Mouse (Mus musculus) hindbrain, embryonic 12.5 days (tissue): ENCODE measurements around the gene Rbks. TPM values are rescaled to one million over a fixed set of nuclear protein-coding genes. Genes with fewer than 3 reads are reported as not detected.
A peak's percentile ranks its signal among the peaks of the same experiment; 100 is the strongest.

ENCODE experiments used
- ATAC-seq: fragments of 200-750 bp; cut with Nextera tagmentation; 2 replicates; pipeline ENCODE4 v1.8.0; 2017; ENCODE audit warnings: moderate TSS enrichment; ENCODE audit not compliant: low FRiP score
- H3K27ac ChIP-seq: fragments of 300-500 bp; sonication (generic); 2 replicates; pipeline ENCODE4 v1.5.1; 2016; ENCODE audit warnings: mild to moderate bottlenecking
- H3K27me3 ChIP-seq: fragments of 300-500 bp; sonication (generic); 2 replicates; pipeline ENCODE4 v1.6.1; 2016; ENCODE audit warnings: mild to moderate bottlenecking
- H3K36me3 ChIP-seq: fragments of 300-500 bp; sonication (generic); 2 replicates; pipeline ENCODE4 v1.6.1; 2016; ENCODE audit warnings: mild to moderate bottlenecking
- H3K4me1 ChIP-seq: fragments of 300-500 bp; sonication (generic); 2 replicates; pipeline ENCODE4 v1.6.1; 2016
- H3K4me2 ChIP-seq: fragments of 300-500 bp; sonication (generic); replicated peaks from 2 replicates; pipeline ENCODE4 v1.6.1; 2016; ENCODE audit warnings: mild to moderate bottlenecking
- H3K4me3 ChIP-seq: fragments of 300-500 bp; sonication (generic); 2 replicates; pipeline ENCODE4 v1.5.1; 2016; ENCODE audit warnings: mild to moderate bottlenecking
- H3K9ac ChIP-seq: fragments of 300-500 bp; sonication (generic); 2 replicates; pipeline ENCODE4 v1.6.1; 2016; ENCODE audit warnings: mild to moderate bottlenecking, moderate library complexity
- H3K9me3 ChIP-seq: fragments of 300-500 bp; sonication (generic); replicated peaks from 2 replicates; pipeline ENCODE4 v1.6.1; 2016; ENCODE audit warnings: mild to moderate bottlenecking
- WGBS: fragments of 180-500 bp; shearing (Covaris S2); methylation state at CpG from one replicate; pipeline ENCODE4 v1.1.7; 2016; 5-methylcytosine and 5-hydroxymethylcytosine counted together
- polyA plus RNA-seq: library from polyadenylated mRNA; unstranded; fragments of >200 nt; fragmentation: Nextera tagmentation; extraction: Ambion mirVana; gene quantifications from 2 replicates; pipeline ENCODE4 v1.2.1, GENCODE M21; 2016

Gene Rbks
- polyA plus RNA-seq: 1.8 TPM in 2 replicates

DNA sequence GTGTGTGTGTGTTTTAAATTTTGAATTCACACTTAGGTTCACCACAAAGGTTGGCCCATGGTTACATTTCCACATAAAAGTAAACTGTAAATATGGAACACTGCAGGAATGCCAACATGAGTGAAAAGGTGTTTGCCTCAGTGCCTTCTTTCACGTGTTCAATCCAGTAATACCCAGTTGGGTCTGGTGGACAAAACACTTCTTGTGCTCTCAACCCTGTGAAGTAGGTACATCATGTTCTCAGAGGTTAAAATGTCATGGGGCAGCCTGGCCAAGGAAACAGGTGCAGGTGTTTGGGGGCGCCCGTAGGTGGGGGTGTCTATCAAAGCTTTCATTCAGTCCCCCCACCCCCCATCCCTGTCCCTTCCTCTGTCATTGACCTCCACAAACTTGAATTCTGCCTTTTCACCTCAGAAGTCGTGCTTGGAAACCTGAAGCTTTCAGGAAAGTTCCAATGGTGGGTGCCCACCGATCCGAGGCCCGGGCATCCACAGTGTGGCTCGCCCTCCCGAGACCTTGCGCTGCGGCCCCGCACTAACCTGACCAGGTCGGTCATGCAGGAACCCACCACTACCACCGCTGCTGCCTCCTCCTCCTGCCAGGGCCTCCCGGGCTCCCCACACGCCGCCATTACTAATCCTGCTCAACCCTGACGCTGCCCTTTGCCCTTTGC lies at the start of gene Rbks:
Gene Rbks (minus strand): TSS at position 657 of the 673 bp plus-strand sequence.
- H3K9ac ChIP-seq: peak within 1 kb of the TSS; percentile 81
- peak within 1 kb of the TSS; percentile 87 for H3K27ac ChIP-seq
- H3K9me3 ChIP-seq: no peaks in the 10 kb centered on the region
- H3K36me3 ChIP-seq: no peaks in the 10 kb centered on the region
- H3K4me2 ChIP-seq: peak within 1 kb of the TSS; percentile 82
- no peaks in the 10 kb centered on the region for H3K27me3 ChIP-seq
- peak; percentile 71 for ATAC-seq
- peak within 1 kb of the TSS; percentile 80 for H3K4me3 ChIP-seq
- 6% methylated on average over 18 of the region's 18 CpGs for WGBS
- peaks cover 5% of the 10 kb centered on the region; the same call in 1 of the 2 replicates for H3K4me1 ChIP-seq

DNA sequence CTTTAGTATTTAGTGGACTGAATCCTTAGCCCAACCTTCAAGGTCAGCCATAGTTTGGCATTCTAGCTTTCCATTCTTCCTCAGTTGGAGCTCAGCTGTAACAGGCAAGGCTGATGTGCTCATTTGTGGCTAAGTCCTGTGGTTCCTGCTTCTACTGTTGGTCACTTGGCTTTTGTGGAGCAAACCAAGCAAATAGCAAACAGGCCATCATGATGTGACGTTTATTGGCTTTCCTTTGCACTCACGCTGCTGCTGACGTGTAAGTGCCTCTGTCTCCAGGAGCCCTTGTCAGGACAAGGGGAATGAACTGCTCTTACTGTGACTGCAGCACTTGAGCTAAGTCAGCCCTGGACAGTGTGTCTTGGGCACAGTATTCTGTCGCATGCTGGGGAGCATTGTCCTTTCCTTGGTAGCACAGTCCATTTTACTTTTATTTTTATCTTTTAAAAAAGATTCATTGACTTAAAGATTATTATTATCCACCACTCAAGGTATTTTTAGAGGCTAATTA lies 45.1 kb upstream of the Rbks start:
- H3K27ac ChIP-seq: no peak overlapping the region
- no peaks in the 10 kb centered on the region for H3K9me3 ChIP-seq
- ATAC-seq: no peak
- H3K9ac ChIP-seq: no peak overlapping the region
- 79% methylated on average over 4 of the region's 4 CpGs for WGBS
- no peak overlapping the region for H3K4me2 ChIP-seq
- H3K36me3 ChIP-seq: no peaks in the 10 kb centered on the region
- H3K27me3 ChIP-seq: no peaks in the 10 kb centered on the region
- H3K4me1 ChIP-seq: no peaks in the 10 kb centered on the region
- no peak overlapping the region for H3K4me3 ChIP-seq

DNA sequence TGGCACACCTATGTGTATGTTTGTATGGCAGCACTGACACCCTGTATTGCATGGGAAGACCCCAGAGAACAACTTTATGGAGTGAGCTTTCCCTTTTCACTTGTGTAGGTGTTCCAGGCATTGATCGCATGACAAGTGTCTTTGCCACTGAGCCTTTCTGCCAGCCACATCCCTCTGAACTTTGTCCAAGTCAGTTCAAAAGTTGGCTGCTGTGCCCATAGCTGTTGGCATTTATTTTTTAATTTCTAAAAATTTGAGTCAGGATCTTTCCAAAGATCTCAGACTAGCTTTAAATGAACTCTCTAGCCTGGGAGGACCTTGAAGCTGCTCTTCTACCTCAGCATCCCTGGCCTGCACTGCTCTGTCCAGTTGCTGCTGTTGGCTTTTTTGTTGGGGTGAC lies 44.5 kb upstream of the Rbks start:
- Histone ChIP-seq H3K36me3 (no peaks in the 10 kb centered on the region), H3K27me3 (no peaks in the 10 kb centered on the region), H3K4me2 (no peak overlapping the region), H3K9me3 (no peaks in the 10 kb centered on the region), H3K27ac (no peak overlapping the region), H3K4me1 (no peaks in the 10 kb centered on the region), H3K9ac (no peak overlapping the region), H3K4me3 (no peak overlapping the region)
- WGBS: 97% methylated on average over 1 of the region's 1 CpGs
- no peak for ATAC-seq

DNA sequence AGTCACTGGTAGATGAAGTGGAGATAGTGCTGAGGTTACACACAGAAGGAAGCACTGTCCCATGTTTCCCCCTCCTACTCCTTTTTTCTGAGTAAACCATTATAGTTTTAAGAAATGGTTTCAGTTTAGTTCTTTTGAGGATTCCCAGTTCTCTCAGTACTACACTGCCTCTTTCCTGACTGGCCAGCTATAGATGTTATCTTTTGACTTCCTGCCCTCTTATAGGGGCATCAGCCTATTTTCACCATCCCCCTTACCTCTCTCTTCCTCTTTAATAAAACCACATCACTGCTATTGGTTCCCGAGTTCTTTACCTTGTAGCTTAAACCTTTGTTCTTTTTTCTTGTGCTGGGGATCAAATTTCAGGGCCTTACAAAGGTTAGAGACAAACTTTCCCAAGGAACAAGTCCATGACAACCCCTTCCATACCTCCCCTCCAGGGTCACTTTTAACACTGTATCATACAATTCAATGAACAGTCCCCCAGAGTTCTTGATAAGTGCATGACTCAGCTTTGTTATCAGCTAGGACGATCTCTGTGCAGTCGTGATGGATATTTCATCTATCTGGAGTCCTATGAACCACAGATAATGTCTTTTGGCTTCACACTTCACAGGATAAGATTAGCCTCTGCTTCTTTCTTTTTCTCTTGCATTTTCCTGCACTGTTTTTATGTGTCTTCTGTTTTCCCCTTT lies 35.4 kb upstream of the Rbks start:
- Histone ChIP-seq H3K4me1 (no peaks in the 10 kb centered on the region), H3K9me3 (no peaks in the 10 kb centered on the region), H3K27me3 (no peaks in the 10 kb centered on the region), H3K9ac (no peak overlapping the region), H3K4me3 (no peak overlapping the region), H3K27ac (no peak overlapping the region), H3K4me2 (no peak overlapping the region), H3K36me3 (no peaks in the 10 kb centered on the region)
- WGBS: 50% methylated on average over 3 of the region's 3 CpGs
- no peak for ATAC-seq

DNA sequence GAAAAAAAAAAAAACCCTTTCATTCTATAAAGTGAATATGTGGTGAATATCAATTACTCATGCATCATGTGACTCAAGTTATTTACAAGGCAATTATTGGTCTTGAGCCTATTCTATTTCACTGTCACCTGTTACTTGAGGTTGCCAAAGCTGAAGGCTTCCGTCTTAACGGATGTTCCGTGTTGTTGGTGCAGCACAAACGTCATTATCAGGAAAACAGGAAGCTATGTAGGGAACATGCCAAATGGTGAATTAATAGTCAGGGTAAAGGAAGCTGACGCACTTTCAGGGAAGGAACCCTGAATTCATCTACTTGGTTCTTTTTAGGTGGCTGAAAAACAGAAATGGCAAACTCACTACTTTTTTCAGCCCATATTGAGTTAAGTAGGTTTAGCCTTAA lies 30.0 kb upstream of the Rbks start:
- no peak overlapping the region for H3K4me3 ChIP-seq
- no peak overlapping the region for H3K4me2 ChIP-seq
- no peak overlapping the region for H3K27ac ChIP-seq
- H3K9me3 ChIP-seq: no peaks in the 10 kb centered on the region
- H3K4me1 ChIP-seq: no peaks in the 10 kb centered on the region
- H3K9ac ChIP-seq: no peak overlapping the region
- no peaks in the 10 kb centered on the region for H3K27me3 ChIP-seq
- H3K36me3 ChIP-seq: no peaks in the 10 kb centered on the region
- no peak for ATAC-seq
- 89% methylated on average over 5 of the region's 5 CpGs for WGBS

DNA sequence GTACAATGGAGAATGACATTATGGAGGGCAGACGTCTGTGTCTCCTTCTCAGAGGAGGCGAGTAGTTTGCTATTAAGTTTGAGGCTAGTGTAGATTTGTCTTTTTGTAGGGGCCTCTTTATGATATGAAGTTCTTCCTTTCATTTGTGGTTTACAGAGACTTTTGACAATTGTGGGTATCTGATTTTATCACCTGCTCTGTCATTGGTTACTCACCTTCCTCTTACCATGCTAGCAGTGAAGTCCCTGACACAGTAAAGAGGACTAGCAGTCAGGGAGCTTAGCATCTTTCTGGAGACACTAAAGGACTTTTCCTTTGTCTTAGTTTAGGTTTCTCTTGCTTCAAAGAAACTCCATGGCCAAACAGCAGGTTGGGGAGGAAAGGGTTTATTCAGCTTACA lies 28.5 kb upstream of the Rbks start:
- no peaks in the 10 kb centered on the region for H3K27me3 ChIP-seq
- no peak for ATAC-seq
- H3K36me3 ChIP-seq: no peaks in the 10 kb centered on the region
- H3K27ac ChIP-seq: no peak overlapping the region
- H3K4me3 ChIP-seq: no peak overlapping the region
- H3K9ac ChIP-seq: no peak overlapping the region
- no peaks in the 10 kb centered on the region for H3K4me1 ChIP-seq
- no peak overlapping the region for H3K4me2 ChIP-seq
- no peaks in the 10 kb centered on the region for H3K9me3 ChIP-seq
- WGBS: 82% methylated on average over 2 of the region's 2 CpGs

DNA sequence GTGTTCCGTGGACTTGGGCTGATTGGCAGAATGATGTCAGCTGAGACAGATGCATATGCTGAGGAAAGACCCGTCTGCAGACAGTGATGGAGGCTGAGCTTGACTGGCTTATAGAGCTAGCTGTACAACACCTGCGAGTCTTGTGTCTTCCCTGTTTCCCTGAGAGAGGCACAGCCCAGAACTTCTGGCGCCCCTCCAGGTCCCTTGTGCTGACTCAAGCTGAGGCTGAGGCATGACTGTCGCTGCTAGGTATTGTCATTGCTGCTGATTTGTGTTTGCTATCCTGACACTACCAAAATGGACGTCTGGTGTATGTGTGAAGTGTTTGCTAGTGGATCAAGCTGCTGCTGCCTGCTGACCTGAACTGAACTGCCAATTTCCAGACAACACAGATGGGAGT lies 27.1 kb upstream of the Rbks start:
- Histone ChIP-seq H3K27ac (no peak overlapping the region), H3K4me1 (no peaks in the 10 kb centered on the region), H3K27me3 (no peaks in the 10 kb centered on the region), H3K4me3 (no peak overlapping the region), H3K4me2 (no peak overlapping the region), H3K9me3 (no peaks in the 10 kb centered on the region), H3K9ac (no peak overlapping the region), H3K36me3 (no peaks in the 10 kb centered on the region)
- no peak for ATAC-seq
- WGBS: 77% methylated on average over 6 of the region's 6 CpGs

DNA sequence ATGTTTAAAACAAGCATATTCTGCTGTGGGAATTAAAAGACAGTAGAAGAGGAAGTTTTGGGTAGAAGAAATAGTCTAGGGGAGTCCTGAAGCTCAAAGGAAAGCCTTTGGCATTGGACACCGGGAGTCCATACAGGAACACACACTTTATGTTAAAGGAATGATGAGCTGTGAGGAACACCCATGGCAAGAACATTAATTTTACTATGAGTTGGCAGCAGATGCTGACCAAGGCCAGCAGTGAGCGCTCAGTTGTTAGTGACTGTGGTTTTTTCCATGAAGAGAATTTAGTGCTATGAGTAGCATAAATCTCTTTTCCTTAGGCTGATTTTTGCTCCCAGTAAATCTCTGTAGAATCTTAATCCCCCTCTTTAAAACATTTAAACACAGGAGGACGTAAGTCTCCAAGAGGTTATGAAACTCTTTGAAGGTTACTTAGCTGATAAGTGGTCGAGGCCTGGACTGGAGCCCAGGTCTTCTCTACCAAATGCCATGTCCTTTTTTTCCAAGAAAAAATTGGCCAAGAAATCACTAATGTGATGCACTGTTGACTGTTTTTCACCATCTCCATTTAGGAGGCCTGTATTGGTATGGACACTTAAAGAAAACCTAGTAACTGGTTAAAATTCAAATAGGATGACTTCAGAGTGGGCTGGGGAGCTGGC lies 18.2 kb upstream of the Rbks start:
- Histone ChIP-seq H3K4me1 (no peaks in the 10 kb centered on the region), H3K36me3 (no peaks in the 10 kb centered on the region), H3K27me3 (no peaks in the 10 kb centered on the region), H3K4me3 (no peak overlapping the region), H3K9ac (no peak overlapping the region), H3K9me3 (no peaks in the 10 kb centered on the region), H3K27ac (no peak overlapping the region), H3K4me2 (no peak overlapping the region)
- 93% methylated on average over 4 of the region's 4 CpGs for WGBS
- ATAC-seq: no peak

DNA sequence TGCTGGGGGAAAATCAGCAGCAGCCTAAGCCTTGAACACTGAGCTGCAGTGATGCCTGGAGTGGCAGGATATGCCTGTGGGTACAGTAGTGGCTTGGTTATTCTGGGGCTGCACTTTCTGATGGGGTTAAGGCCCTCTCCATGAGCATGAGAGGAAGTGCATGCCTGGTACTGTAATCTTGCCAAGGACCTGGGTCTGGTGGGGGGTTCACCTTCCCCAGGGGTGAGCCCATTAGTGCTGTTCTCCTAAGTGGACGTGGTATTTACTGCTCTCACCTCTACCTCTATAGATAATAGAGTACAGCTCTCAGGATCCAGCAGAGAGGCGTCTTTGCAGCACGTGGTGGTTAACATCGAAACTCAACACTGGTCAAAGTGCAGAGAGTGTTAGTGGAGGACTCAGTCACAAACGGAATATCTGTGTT lies 16.4 kb upstream of the Rbks start:
- Histone ChIP-seq H3K27me3 (no peaks in the 10 kb centered on the region), H3K4me1 (no peaks in the 10 kb centered on the region), H3K4me3 (no peak overlapping the region), H3K4me2 (no peak overlapping the region), H3K9me3 (no peaks in the 10 kb centered on the region), H3K36me3 (no peaks in the 10 kb centered on the region), H3K27ac (no peak overlapping the region), H3K9ac (no peak overlapping the region)
- WGBS: 78% methylated on average over 5 of the region's 5 CpGs
- no peak for ATAC-seq

DNA sequence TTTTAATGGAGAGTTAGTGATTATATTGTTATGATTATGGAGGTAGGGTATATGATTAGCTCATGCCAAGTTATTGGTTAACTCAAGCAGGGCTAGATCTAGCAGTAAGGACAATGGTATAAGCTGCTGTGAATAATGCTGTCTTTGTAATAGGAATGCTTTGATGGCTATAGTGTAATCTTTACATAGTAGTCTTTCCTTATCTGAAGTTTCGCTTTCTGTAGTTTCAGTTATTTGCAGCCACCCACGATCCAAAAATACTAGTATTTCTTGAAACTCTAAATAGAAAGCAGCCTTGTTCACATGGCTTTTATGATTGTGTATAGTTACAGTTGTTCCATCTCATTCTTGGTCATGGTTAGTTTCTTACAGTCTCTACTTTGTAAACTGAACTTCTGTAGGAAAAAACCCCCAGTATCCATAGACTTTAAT lies 15.9 kb upstream of the Rbks start:
- Histone ChIP-seq H3K4me3 (no peak overlapping the region), H3K27me3 (no peaks in the 10 kb centered on the region), H3K9me3 (no peaks in the 10 kb centered on the region), H3K36me3 (no peaks in the 10 kb centered on the region), H3K9ac (no peak overlapping the region), H3K27ac (no peak overlapping the region), H3K4me1 (no peaks in the 10 kb centered on the region), H3K4me2 (no peak overlapping the region)
- no peak for ATAC-seq
- WGBS: 85% methylated on average over 2 of the region's 2 CpGs

DNA sequence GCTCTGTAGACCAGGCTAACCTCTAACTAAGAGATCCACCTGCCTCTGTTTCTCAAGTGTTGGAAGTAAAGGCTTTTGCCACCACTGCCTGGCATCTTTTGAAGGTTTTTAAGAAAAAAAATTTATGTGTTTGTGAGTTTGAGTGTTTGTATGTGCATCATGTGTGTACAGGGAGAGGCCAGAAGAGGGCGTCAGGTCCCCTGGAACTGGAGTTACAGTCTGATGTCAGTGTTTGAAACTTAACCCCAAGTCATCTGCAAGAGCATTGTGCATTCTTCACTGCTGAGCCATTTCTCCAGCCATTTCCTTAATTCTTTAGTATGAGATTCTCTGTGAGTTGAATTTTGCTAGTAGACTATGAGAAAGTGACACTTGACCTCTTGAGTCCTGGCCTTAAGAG lies 12.0 kb upstream of the Rbks start:
- Histone ChIP-seq H3K27ac (no peak overlapping the region), H3K4me1 (no peaks in the 10 kb centered on the region), H3K9me3 (no peaks in the 10 kb centered on the region), H3K4me3 (no peak overlapping the region), H3K36me3 (no peaks in the 10 kb centered on the region), H3K9ac (no peak overlapping the region), H3K27me3 (no peaks in the 10 kb centered on the region), H3K4me2 (no peak overlapping the region)
- no peak for ATAC-seq
- 59% methylated on average over 1 of the region's 1 CpGs for WGBS

DNA sequence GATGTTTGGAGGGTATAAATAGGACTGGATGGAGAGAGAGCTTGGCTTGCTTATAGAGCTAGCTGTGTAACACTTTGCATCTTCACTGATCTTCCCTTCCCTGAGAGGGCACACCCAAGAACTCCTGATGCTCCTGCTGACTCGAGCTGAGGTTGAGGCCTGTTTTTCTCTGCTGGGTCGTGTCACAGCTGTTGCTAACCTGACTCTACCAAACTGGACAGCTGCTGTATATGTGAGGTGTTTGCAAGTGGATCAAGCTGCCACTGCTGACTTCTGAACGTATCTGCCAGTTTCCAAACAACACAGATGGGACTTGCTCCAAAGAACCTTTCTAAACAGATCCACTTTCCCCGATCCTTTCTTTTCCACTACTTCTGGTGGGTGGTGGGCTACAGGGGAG lies 9.4 kb upstream of the Rbks start:
- Histone ChIP-seq H3K9ac (no peak overlapping the region), H3K9me3 (no peaks in the 10 kb centered on the region), H3K27ac (no peak overlapping the region), H3K4me1 (no peaks in the 10 kb centered on the region), H3K4me3 (no peak overlapping the region), H3K36me3 (0 out of 2 replicates have a peak, but pooled peaks cover 5% of the 10 kb centered on the region), H3K4me2 (no peak overlapping the region), H3K27me3 (no peaks in the 10 kb centered on the region)
- WGBS: 82% methylated on average over 4 of the region's 4 CpGs
- ATAC-seq: no peak
